Mouse (Mus musculus) limb, embryonic 10.5 days (tissue): ENCODE results near the gene U2af1l4. TPM values are rescaled to one million over a fixed set of nuclear protein-coding genes. Genes with fewer than 3 reads are reported as not detected.
A peak's percentile ranks its signal among the peaks of the same experiment; 100 is the strongest.

Experiments
- DNase-seq: peaks from one replicate; pipeline ENCODE4 v3.0.0-alpha.2; 2017; ENCODE audit warnings: low spot score
- H3K27ac ChIP-seq: fragments of 300-500 bp; sonication (generic); 2 replicates; pipeline ENCODE4 v1.5.1; 2016; ENCODE audit warnings: mild to moderate bottlenecking
- H3K27me3 ChIP-seq: fragments of 300-500 bp; sonication (generic); 2 replicates; pipeline ENCODE4 v1.6.1; 2016; ENCODE audit warnings: low read depth, mild to moderate bottlenecking; ENCODE audit not compliant: poor library complexity, severe bottlenecking
- H3K36me3 ChIP-seq: fragments of 300-500 bp; sonication (generic); 2 replicates; pipeline ENCODE4 v1.6.1; 2016; ENCODE audit warnings: mild to moderate bottlenecking, moderate library complexity
- H3K4me1 ChIP-seq: fragments of 300-500 bp; sonication (generic); 2 replicates; pipeline ENCODE4 v1.6.1; 2016
- H3K4me3 ChIP-seq: fragments of 300-500 bp; sonication (generic); 2 replicates; pipeline ENCODE4 v1.5.1; 2016; ENCODE audit warnings: mild to moderate bottlenecking, moderate library complexity
- H3K9me3 ChIP-seq: fragments of 300-500 bp; sonication (generic); replicated peaks from 2 replicates; pipeline ENCODE4 v1.6.1; 2016; ENCODE audit warnings: mild to moderate bottlenecking
- WGBS: fragments of 180-500 bp; shearing (Covaris S2); methylation state at CpG from one replicate; pipeline ENCODE4 v1.1.7; 2016; 5-methylcytosine and 5-hydroxymethylcytosine counted together
- polyA plus RNA-seq: library from polyadenylated mRNA; unstranded; fragments of >200 nt; fragmentation: Nextera tagmentation; extraction: Ambion mirVana; gene quantifications from 2 replicates; pipeline ENCODE4 v1.2.1, GENCODE M21; 2016

U2af1l4 gene
- polyA plus RNA-seq, 1 experiment from 2014 or later = 100 TPM

DNA sequence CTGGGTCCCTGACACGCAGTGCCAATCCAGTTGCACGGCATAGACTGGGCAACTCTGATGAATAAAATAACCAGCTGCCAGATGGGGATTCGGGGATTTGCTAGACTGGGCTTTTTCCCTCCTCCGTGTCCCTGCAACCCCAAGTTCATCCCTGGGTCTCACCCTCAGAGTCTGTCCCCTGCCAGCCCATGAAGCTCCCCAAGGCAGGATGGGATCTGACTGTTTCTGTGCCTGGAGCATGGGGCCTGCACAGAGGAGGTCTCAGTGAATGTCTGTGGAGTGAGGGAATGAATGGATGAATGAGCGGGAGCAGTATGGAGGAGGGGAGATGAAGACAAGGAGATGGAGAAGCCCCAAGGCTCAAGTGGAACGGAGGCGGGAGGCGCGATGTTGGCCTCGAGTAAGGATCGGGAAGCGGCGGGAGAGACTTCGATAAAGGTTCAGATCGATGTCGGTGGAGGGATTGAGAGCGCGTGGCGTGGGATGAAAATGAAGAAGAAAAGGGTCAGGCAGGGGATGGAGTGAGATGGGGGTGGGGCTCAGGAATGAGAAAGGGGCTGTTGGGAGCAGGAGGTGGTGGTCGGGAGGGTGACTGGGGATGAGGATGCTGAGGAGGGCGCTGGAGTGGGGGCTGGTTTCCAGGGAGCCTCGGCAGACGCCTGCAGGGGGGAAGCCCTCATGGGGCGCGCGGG is 29.0 kb upstream of the U2af1l4 start:
- DNase-seq = no peak

DNA sequence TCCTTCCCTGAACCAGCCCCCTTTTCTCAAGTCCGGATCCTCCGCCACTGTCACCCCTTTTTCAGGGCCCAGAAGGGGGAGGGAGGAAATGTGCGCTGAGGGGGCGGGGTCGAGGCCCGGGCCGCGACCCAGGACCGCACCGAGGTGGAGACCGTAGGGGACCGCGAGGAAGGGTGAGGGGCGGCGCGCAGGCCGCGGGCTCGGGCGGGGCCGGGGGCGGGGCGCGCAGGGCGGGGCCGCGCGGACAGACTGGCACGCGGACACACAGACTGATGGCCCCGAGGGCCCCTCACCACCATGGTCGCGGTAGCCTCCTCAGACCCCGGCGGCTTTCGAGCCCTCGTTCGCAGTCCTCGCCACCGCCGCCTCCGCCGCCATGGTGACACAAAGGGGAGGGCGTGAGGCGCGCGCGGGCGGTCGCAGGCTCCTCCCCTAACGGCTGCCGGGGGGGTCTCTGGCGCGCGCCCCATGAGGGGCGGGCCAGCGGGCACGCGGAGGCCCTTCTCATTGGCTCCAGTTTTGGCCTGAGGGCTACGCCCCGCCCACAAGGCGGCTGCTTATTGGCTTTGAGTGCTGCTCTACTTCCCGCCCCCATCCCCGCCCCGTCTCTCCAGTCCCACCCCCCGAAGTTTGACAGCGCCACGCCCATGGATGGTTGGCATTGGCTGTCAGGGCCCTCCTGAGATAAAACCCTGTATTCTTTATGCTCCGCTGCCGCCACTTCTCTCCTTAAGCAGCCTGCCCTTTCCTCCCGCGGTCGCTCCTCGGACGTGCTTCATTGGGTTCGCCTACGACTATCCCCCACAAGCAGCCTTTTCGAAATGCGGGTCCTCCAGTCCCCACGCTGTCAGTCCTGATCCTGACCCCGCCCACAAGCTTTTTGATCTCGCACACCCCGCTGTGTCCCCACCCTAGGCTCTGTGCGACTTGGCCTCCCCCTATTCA is 28.2 kb upstream of the U2af1l4 start, which contains the start of gene Arhgap33:
Arhgap33 (minus strand) TSS at position 428 of the 945 bp plus-strand sequence.
- peaks cover 11% of the 10 kb centered on the region for H3K27me3 ChIP-seq
- H3K4me3 ChIP-seq = peak within 1 kb of the TSS; percentile 71
- WGBS = under 1% methylated on average over 71 of the region's 84 CpGs
- H3K36me3 ChIP-seq = peaks cover 52% of the 10 kb centered on the region
- H3K9me3 ChIP-seq = no peaks in the 10 kb centered on the region
- H3K4me1 ChIP-seq = peaks cover 26% of the 10 kb centered on the region
- H3K27ac ChIP-seq = peak within 1 kb of the TSS; percentile 90
- DNase-seq = peak; percentile 97

More for the DNA sequence above, 29.0 kb upstream of the U2af1l4 start:
- H3K4me1 ChIP-seq = peaks cover 26% of the 10 kb centered on the region
- H3K4me3 ChIP-seq = peak overlapping the region; percentile 71
- 10% methylated on average over 26 of the region's 26 CpGs for WGBS
- peak overlapping the region; percentile 90 for H3K27ac ChIP-seq
- peaks cover 52% of the 10 kb centered on the region for H3K36me3 ChIP-seq
- H3K27me3 ChIP-seq = peaks cover 11% of the 10 kb centered on the region
- no peaks in the 10 kb centered on the region for H3K9me3 ChIP-seq

DNA sequence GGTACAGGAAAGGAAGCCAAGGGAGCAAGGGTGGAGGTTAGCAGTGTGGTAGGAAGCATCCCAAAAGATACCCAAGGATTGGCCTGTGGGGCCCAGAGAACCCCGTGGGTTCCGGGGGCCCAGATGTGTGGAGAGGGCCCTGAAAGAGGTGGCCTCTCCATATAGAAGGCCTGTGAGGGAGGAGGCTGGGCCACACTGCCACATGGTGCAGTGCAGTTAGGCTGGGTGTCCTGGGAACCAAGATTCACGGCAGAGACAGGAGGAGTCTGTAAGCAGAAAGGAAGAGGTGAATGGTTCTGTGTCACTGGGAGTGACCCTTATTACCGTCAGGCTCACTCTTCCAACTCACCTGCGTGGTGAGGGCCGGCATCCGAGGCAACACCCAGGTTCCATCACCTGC is 22.5 kb upstream of the U2af1l4 start:
- H3K27me3 ChIP-seq = no peaks in the 10 kb centered on the region
- peaks cover 3% of the 10 kb centered on the region for H3K4me1 ChIP-seq
- no peaks in the 10 kb centered on the region for H3K9me3 ChIP-seq
- no peak overlapping the region for H3K4me3 ChIP-seq
- DNase-seq = no peak
- WGBS = 85% methylated on average over 7 of the region's 7 CpGs
- H3K27ac ChIP-seq = no peak overlapping the region
- peaks cover 62% of the 10 kb centered on the region for H3K36me3 ChIP-seq

DNA sequence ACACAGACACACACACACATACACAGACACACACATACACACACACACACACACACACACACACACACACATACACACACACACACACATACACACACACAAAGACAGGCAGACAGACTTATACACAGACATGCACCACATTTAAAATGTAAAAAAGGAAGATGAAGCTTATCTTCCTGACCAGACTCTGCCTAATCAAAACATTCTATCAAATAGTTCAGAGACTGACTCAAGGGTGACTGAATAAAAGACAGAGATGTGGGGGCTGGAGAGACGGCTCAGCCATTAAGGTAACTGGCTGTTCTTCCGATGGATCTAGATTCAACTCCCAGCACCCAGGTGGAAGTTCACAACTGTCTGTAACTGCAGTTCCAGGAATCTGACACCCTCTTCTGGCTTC is 18.8 kb upstream of the U2af1l4 start:
- Histone ChIP-seq H3K27ac (no peak overlapping the region), H3K9me3 (no peaks in the 10 kb centered on the region), H3K27me3 (no peaks in the 10 kb centered on the region), H3K4me3 (no peak overlapping the region), H3K36me3 (peaks cover 87% of the 10 kb centered on the region), H3K4me1 (no peaks in the 10 kb centered on the region)
- 95% methylated on average over 2 of the region's 2 CpGs for WGBS
- no peak for DNase-seq

DNA sequence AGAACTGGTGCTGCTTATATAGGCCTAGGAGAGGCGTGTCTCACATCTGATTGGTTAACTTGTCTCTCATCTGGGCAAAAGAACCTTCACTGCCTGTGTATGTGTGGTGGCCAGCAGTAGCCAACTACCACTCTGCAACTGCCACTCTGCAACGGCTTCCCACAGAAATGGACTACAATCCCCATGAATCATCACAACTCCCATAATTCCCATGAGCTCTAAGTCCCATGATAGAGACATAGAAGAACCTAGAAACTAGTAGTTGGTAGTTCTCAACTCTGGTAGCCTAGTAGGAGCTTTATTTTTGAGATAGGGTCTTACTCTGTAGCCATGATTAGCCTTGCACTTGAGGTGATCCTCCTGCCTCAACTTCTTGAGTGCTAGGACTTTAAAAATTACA is 13.2 kb upstream of the U2af1l4 start:
- Histone ChIP-seq H3K27ac (no peak overlapping the region), H3K27me3 (no peaks in the 10 kb centered on the region), H3K4me3 (no peak overlapping the region), H3K36me3 (peaks cover 58% of the 10 kb centered on the region), H3K9me3 (no peaks in the 10 kb centered on the region), H3K4me1 (peaks cover 14% of the 10 kb centered on the region)
- WGBS = 91% methylated on average over 2 of the region's 2 CpGs
- no peak for DNase-seq

DNA sequence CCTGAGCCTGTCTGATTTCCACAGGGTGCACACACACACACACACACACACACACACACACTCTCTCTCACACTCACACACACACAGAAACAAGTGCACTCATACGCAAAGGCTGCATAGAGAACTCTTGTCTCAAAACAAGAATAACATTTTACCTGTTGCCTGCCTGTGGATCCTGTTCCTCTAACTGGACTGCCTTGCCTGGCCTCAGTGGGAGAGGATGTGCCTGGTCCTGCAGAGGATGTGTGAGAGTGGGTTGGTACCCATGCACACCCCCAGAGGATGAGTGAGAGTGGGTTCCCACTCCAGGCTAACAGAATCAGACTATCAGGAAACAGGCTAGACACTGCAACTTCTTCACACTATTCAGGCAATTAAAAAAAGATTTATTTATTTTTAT is 12.5 kb upstream of the U2af1l4 start:
- no peak for DNase-seq
- H3K4me1 ChIP-seq = peaks cover 14% of the 10 kb centered on the region
- H3K36me3 ChIP-seq = peaks cover 60% of the 10 kb centered on the region
- no peaks in the 10 kb centered on the region for H3K27me3 ChIP-seq
- H3K27ac ChIP-seq = no peak overlapping the region
- 97% methylated on average over 1 of the region's 1 CpGs for WGBS
- H3K9me3 ChIP-seq = no peaks in the 10 kb centered on the region
- peak overlapping the region; percentile 67; the same call in 1 of the 2 replicates for H3K4me3 ChIP-seq

DNA sequence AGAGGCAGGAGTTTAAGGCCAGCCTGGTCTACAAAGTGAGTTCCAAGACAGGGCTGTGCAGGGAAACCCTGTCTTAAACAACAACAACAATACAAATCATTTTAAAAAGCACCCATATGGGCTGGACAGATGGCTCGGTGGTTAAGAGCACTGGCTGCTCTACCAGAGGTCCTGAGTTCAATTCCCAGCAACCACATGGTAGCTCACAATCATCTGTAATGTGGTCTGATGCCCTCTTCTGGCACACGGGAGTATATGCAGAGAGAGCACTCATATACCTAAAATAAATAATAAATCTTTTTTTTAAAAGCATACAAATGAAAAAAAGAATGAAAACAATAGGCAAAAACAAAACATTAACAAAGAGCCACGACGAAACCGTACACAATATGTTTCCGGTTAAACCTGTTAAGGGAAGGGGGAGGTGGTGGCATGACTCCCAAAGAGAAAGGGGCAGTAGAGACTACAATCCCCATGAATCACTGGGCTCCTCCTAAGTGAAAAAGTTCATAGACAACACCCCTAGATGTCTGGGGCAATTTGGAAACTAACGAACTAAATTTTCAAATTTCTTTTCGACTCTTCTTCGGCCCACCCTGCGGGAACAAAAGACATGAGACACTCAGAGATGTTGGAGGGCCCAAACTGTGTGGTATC is 11.5 kb upstream of the U2af1l4 start:
- peaks cover 60% of the 10 kb centered on the region for H3K36me3 ChIP-seq
- no peaks in the 10 kb centered on the region for H3K27me3 ChIP-seq
- H3K4me1 ChIP-seq = peaks cover 17% of the 10 kb centered on the region
- no peak for DNase-seq
- no peaks in the 10 kb centered on the region for H3K9me3 ChIP-seq
- H3K4me3 ChIP-seq = peak overlapping the region; percentile 67
- WGBS = 4% methylated on average over 10 of the region's 10 CpGs
- H3K27ac ChIP-seq = peak overlapping the region; percentile 95

DNA sequence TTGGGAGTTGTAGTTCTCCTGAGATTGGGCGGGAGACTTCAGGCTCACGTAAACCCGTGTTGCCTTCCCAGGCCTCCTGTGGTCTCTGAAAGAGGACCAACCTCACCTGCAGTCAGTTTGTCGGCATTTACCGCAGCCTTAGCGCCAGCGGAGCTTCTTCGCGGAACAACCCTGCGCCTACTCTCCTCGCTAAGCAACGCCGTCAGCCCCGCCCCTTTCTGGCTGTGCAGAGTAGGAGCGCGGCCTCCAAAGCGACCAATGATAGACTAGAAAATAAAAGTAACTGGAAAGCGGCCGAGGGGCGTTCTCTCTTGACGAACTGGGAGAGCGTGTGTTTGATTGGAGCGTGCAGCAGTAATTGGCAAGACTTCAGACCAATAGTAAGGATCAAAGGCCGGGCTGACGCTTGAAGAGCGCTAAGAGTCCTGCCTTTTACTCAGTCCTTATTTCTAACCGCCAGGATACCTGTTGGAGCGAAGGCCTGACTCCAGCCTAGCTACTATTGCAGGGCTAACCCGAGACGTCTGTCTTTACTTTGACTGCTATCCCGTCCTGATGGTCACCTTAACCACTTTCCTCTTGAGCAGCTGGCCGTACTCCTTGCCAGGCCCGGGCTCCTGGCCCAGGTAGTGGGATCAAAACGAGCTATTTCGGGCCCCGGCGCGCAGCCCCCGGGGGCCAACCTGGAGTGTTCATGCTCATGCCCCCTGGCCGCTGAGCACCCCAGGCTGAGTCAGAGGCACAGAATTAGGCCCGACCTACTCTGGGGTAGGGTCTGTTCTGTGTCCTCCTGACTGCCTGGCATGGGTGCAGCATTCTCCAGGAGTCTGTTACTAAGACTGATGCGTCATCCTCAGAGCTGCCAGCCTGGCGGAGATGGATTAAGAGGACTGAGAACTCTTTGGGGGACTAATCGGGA is 10.7 kb upstream of the U2af1l4 start, which contains the start of the genes Hspb6 and Proser3:
Hspb6 (plus strand) TSS at position 77 of the 919 bp plus-strand sequence.
Proser3 (minus strand) TSS at position 198 of the 919 bp plus-strand sequence.
- 1% methylated on average over 44 of the region's 44 CpGs for WGBS
- peak; percentile 92 for DNase-seq
- peaks cover 60% of the 10 kb centered on the region for H3K36me3 ChIP-seq

DNA sequence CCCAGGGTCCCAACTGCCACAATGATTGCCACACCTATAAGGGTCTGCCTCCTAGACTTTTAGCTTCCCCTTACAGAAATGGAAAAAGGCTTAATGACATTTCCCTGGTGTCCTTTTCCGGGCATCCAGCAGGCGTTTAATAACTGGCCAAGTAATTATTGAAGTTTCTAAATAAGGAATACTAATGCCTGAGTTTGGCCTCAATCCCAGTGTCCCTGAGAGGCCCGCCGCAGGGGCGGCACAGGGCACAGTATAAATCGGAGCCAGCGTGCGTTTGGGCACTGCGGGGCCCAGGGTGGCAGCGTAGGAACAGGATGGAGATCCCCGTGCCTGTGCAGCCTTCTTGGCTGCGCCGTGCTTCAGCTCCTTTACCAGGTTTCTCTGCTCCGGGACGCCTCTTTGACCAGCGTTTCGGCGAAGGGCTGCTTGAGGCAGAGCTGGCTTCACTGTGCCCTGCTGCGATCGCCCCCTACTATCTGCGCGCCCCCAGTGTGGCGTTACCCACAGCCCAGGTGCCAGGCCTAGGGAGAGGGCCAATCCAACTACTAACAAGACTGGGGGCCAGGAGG is 10.0 kb upstream of the U2af1l4 start:
- Histone ChIP-seq H3K4me1 (peaks cover 28% of the 10 kb centered on the region), H3K9me3 (no peaks in the 10 kb centered on the region), H3K27me3 (no peaks in the 10 kb centered on the region), H3K27ac (peak overlapping the region; percentile 95), H3K4me3 (peak overlapping the region; percentile 67), H3K36me3 (peaks cover 60% of the 10 kb centered on the region)
- 11% methylated on average over 23 of the region's 23 CpGs for WGBS
- DNase-seq = peak; percentile 53

More for the DNA sequence above, 10.7 kb upstream of the U2af1l4 start, which contains the start of the genes Hspb6 and Proser3:
- Histone ChIP-seq H3K27me3 (no peaks in the 10 kb centered on the region), H3K4me1 (peaks cover 23% of the 10 kb centered on the region), H3K9me3 (no peaks in the 10 kb centered on the region), H3K27ac (peak within 1 kb of the TSS; percentile 95), H3K4me3 (peak within 1 kb of the TSS; percentile 67)

DNA sequence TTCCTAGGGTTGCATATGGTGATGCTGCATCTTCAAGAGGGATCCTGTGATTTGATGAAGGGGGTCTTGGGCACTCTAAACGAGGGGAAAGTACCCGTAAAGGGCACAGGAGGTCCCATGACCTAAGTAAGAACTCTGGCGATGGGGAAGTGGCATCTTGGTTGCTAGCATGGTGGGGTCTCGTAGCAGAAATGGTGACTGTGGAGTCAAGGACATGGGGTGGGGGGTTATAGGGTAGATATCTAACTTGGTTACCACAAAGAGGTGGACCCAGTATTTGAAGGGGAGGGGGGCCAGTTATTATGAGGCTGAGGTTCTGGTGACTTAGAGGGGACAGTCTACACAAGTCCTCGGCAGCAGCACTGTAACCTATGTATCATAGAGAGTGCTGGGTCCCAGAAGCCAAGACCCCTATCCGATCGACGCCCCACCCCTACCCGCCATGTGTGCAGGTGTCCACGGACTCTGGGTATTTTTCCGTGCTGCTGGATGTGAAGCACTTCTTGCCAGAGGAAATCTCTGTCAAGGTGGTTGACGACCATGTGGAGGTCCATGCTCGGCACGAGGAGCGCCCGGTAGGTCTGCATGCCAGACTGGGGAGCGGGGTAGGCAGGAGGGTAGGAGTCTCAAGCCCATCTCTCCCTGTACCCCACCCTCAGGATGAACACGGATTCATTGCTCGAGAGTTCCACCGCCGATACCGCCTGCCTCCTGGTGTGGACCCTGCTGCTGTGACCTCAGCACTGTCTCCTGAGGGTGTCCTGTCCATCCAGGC is 9.1 kb upstream of the U2af1l4 start:
- Histone ChIP-seq H3K27ac (no peak overlapping the region), H3K4me1 (peaks cover 37% of the 10 kb centered on the region), H3K27me3 (no peaks in the 10 kb centered on the region), H3K4me3 (peak overlapping the region; percentile 67), H3K36me3 (peaks cover 51% of the 10 kb centered on the region), H3K9me3 (no peaks in the 10 kb centered on the region)
- 86% methylated on average over 22 of the region's 22 CpGs for WGBS
- DNase-seq = no peak
